Comparison of ENCODE assay signal across 7 mouse cellular contexts in the genomic region with DNA sequence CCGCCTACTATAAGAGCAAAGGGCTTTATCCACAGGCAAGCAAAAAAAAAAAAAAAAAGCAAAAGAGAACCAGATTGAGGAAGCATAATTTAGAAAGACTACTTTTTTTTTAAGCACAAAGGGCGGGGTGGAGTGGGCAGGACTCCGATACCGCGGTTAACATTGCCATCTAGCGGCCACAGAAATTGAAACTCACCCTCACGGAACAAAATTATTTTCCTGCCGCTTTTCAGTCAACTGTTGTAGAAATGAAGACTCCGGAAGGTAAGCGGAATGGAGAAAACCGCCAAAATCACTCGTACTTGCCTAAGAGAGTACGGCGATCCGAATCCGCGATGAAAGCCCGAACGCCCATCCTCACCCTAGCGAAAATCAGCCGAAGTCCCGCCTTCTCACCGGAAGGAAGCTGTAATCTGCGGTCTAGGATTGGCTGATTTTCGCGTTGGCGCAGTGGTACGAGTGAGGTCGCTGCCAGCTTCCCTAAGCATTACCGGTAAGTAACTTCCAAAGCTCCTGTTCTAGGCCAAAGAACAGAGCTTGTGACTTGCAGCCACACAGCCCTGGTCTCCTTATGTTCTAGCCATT. TPM values are rescaled to one million over a fixed set of nuclear protein-coding genes. Genes with fewer than 3 reads are reported as not detected.
DNase-seq lines count a peak whose midpoint lies in the region; ATAC-seq and TF ChIP-seq lines count a peak whose summit lies in the region.

A gene (minus strand): TSS at position 389 of the 585 bp plus-strand sequence.

- H3K9ac ChIP-seq in embryonic facial prominence, embryonic 13.5 days, result peak within 1 kb of the TSS; percentile 61; the same call in 1 of the 2 replicates
- H3K9ac ChIP-seq in heart, adult 2 months (ENCODE audit: low read depth, low read length), result peak within 1 kb of the TSS; percentile 72
- H3K9ac ChIP-seq in limb, embryonic 13.5 days, result peak within 1 kb of the TSS; percentile 56
- peak within 1 kb of the TSS; percentile 58 for H3K9ac ChIP-seq in midbrain, embryonic 16.5 days (ENCODE audit: low read depth, low read length)

- TF ChIP-seq CTCF in heart, adult 2 months (IDR thresholded peaks at IDR 0.05), result peak; percentile 93

- H3K4me3 ChIP-seq in embryonic facial prominence, embryonic 13.5 days, result peak within 1 kb of the TSS; percentile 44
- peak within 1 kb of the TSS; percentile 65 for H3K4me3 ChIP-seq in heart, adult 2 months
- peak within 1 kb of the TSS; percentile 44 for H3K4me3 ChIP-seq in limb, embryonic 13.5 days
- peak within 1 kb of the TSS; percentile 47 for H3K4me3 ChIP-seq in midbrain, embryonic 16.5 days (ENCODE audit: low read depth, low read length)

- H3K27ac ChIP-seq in embryonic facial prominence, embryonic 13.5 days, result peak within 1 kb of the TSS; percentile 78
- H3K27ac ChIP-seq in heart, adult 2 months, result peak within 1 kb of the TSS; percentile 61
- H3K27ac ChIP-seq in limb, embryonic 13.5 days, result peak within 1 kb of the TSS; percentile 74; the same call in 1 of the 2 replicates
- peak within 1 kb of the TSS; percentile 87 for H3K27ac ChIP-seq in midbrain, embryonic 16.5 days (ENCODE audit: low read length)

- no peaks in the 10 kb centered on the region for H3K4me1 ChIP-seq in embryonic facial prominence, embryonic 13.5 days
- peaks cover 3% of the 10 kb centered on the region for H3K4me1 ChIP-seq in heart, adult 2 months (ENCODE audit: control insufficient read depth, insufficient read depth, low read length)
- H3K4me1 ChIP-seq in limb, embryonic 13.5 days, result no peaks in the 10 kb centered on the region
- H3K4me1 ChIP-seq in midbrain, embryonic 16.5 days (ENCODE audit: control insufficient read depth, insufficient read depth, low read length), result no peaks in the 10 kb centered on the region

- TF ChIP-seq EP300 in heart, adult 2 months (IDR thresholded peaks at IDR 0.05; ENCODE audit: insufficient read depth, low read depth, low read length), result peak; percentile 61; the same call in 1 of the 2 replicates

- no peaks in the 10 kb centered on the region for H3K9me3 ChIP-seq in embryonic facial prominence, embryonic 13.5 days
- H3K9me3 ChIP-seq in limb, embryonic 13.5 days, result no peaks in the 10 kb centered on the region
- no peaks in the 10 kb centered on the region for H3K9me3 ChIP-seq in midbrain, embryonic 16.5 days (replicated peaks; ENCODE audit: control insufficient read depth, low read length, poor library complexity, severe bottlenecking)

- TF ChIP-seq POLR2A in heart, adult 2 months (IDR thresholded peaks at IDR 0.05; ENCODE audit: insufficient read depth, low read depth, low read length), result 0 out of 2 replicates have a peak, but pooled peaks have one; percentile 48

- H3K4me2 ChIP-seq in embryonic facial prominence, embryonic 13.5 days, result peak within 1 kb of the TSS; percentile 50
- peak within 1 kb of the TSS; percentile 58 for H3K4me2 ChIP-seq in limb, embryonic 13.5 days (replicated peaks)
- peak within 1 kb of the TSS; percentile 55 for H3K4me2 ChIP-seq in midbrain, embryonic 16.5 days (ENCODE audit: low read length)

- H3K36me3 ChIP-seq in embryonic facial prominence, embryonic 13.5 days, result no peaks in the 10 kb centered on the region
- no peaks in the 10 kb centered on the region for H3K36me3 ChIP-seq in heart, adult 2 months (ENCODE audit: control insufficient read depth, insufficient read depth, low read length)
- H3K36me3 ChIP-seq in limb, embryonic 13.5 days, result no peaks in the 10 kb centered on the region
- H3K36me3 ChIP-seq in midbrain, embryonic 16.5 days (ENCODE audit: control insufficient read depth, insufficient read depth, low read length), result no peaks in the 10 kb centered on the region

- intact Hi-C loops in heart, adult 2 months (cut with DNase I), result loop anchor here (1.0 kb wide), 1 partner anchor 19 kb away; no protein-coding TSS in a partner anchor

- H3K27me3 ChIP-seq in embryonic facial prominence, embryonic 13.5 days, result no peaks in the 10 kb centered on the region
- no peaks in the 10 kb centered on the region for H3K27me3 ChIP-seq in heart, adult 2 months (ENCODE audit: control insufficient read depth, insufficient read depth, low read length)
- H3K27me3 ChIP-seq in limb, embryonic 13.5 days, result no peaks in the 10 kb centered on the region
- H3K27me3 ChIP-seq in midbrain, embryonic 16.5 days (ENCODE audit: control insufficient read depth, insufficient read depth, low read depth, low read length), result no peaks in the 10 kb centered on the region

- 1% methylated on average over 30 of the region's 30 CpGs for WGBS in embryonic facial prominence, embryonic 13.5 days
- 1% methylated on average over 30 of the region's 30 CpGs for WGBS in heart, adult 2 months
- WGBS in limb, embryonic 13.5 days, result under 1% methylated on average over 30 of the region's 30 CpGs
- WGBS in midbrain, embryonic 16.5 days, result 6% methylated on average over 30 of the region's 30 CpGs

- no peaks in the 10 kb centered on the region for H3K79me2 ChIP-seq in heart, adult 2 months (replicated peaks; ENCODE audit: control insufficient read depth, insufficient read depth, low read length)

- peak; percentile 85 to 88 for DNase-seq in adrenal gland, postnatal 36 days
- peak; percentile 89 to 90 for DNase-seq in heart, adult 2 months
- peak; percentile 89 to 95 for DNase-seq in kidney, adult 8-10 months
- DNase-seq in spleen, postnatal 10 days (ENCODE audit: low spot score in 2 of 2), result peak; percentile 74 to 87

- ATAC-seq in embryonic facial prominence, embryonic 13.5 days (ENCODE audit: insufficient number of reproducible peaks, insufficient read depth, low FRiP score, low TSS enrichment, low read depth), result peak; percentile 95
- ATAC-seq in limb, embryonic 13.5 days (ENCODE audit: low FRiP score, low read depth), result peak; percentile 98
- ATAC-seq in midbrain, embryonic 16.5 days, result peak; percentile 97

RNA-seq across cellular contexts. Expression of the gene that starts here (rescaled TPM):
- total RNA-seq in adrenal gland, postnatal 36 days (2021), result 10 to 100 TPM; 20.1 to 22.7 TPM
- polyA plus RNA-seq in embryonic facial prominence, embryonic 13.5 days (2015; fragmentation: Nextera tagmentation; extraction: Ambion mirVana), result 45.6 and 45.9 TPM in 2 replicates
- 1 to 10 TPM; 3.5 to 4.4 TPM for total RNA-seq in heart, adult 2 months (2021)
- polyA plus RNA-seq in heart, adult 2 months (2012; rRNA removed), result 1.4 and 4.0 TPM in 2 replicates
- polyA plus RNA-seq in limb, embryonic 13.5 days (2015; fragmentation: Nextera tagmentation; extraction: Ambion mirVana), result 42.3 and 46.4 TPM in 2 replicates
- polyA plus RNA-seq in midbrain, embryonic 16.5 days (2015; fragmentation: Nextera tagmentation; extraction: Ambion mirVana), result 72.3 and 78.0 TPM in 2 replicates

Comparison
In these comparisons a context has a peak if more than half of its experiments do, and no peak if none do; other contexts are left out.
1. Peak in every context shown above with its lines: DNase-seq, ATAC-seq, H3K4me3 ChIP-seq and H3K27ac ChIP-seq.